Mouse (Mus musculus): ENCODE measurements around the gene Trim30a. TPM values are rescaled to one million over a fixed set of nuclear protein-coding genes. Genes with fewer than 3 reads are reported as not detected.

Gene Trim30a
- total RNA-seq (2023; ENCODE audit: inconsistent age), result 68.2 to 107 TPM (median 83.3 TPM) in 4 replicates

DNA sequence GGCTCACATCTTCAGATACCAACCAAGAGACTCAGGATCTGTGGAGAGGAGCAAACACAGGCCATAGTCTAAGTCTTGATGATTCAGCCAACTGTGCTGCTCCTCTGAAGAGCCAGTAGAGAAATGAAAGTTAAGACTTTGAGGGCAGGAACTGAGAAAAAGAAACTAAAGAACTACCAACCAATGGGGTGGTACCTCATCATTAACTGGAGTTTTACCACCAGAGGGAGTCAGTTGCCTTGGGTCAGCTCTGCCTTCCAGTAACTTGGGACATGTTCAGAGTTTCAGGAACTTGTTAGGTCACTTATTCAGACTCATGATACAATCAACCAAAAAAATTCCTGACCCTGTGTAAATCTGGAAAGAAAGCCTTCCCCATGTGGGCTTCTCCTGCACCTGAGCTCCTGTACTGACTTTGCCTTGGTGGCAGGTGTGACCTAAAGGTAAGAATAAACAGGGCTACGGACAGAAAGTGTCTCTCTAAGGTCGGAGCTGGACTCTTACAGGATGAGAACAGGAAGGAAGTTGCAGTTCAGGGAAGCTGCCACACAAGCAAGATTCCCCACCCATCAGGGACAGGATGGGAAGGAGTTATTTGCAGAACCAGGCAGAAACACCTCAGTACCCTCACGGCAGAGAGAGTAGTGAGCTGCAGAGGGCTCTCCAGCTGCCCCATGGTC lies at the start of gene Trim30a:
Gene Trim30a (minus strand): TSS at position 129 of the 680 bp plus-strand sequence.

DNA sequence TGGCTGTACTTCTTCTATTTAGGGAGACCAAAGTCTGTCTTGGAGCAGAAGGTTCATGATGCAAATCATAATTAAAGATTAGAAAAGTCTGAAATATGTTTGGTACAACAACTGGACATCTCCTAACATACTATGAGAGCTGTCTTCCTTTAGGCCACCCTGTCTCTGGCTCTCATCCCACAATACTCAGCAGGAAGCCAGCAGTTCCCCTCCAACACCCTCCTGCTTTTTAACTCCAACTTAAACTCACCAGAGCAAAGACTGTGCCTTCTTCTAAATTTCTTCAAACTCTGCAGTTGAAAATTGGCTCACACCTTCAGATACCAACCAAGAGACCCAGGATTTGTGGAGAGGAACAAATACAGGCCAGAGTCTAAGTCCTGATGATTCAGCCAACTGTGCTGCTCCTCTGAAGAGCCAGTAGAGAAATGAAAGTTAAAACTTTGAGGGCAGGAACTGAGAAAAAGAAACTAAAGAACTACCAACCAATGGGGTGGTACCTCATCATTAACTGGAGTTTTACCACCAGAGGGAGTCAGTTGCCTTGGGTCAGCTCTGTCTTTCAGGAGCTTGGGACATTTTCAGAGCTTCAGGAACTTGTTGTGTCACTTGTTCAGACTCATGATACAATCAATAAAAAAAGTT lies 42.5 kb upstream of the Trim30a start, which contains the start of gene Trim30d:
Gene Trim30d (minus strand): TSS at position 429 of the 645 bp plus-strand sequence.

GRCm38 (mm10) chr7:104400698-104401097 lies 64.3 kb downstream of the Trim30a start, which contains the start of gene Trim30c:
Gene Trim30c, minus strand, starts transcription at chr7:104400837.

GRCm38 (mm10) chr7:104369736-104370414 lies 95.1 kb downstream of the Trim30a start, which contains the start of gene Trim30b:
Gene Trim30b, minus strand, starts transcription at chr7:104369884.

Other genes with a start within 250 kb of the Trim30a start
- 0.33 to 0.90 TPM (median 0.54 TPM) in 4 replicates for gene Trim6, start 246.4 kb downstream of the Trim30a start, total RNA-seq (2023; ENCODE audit: inconsistent age)
- 57.6 to 72.3 TPM (median 61.7 TPM) in 4 replicates for gene Trim34a, start 220.7 kb downstream of the Trim30a start, total RNA-seq (2023; ENCODE audit: inconsistent age)
- gene Trim5, start 177.1 kb downstream of the Trim30a start, total RNA-seq (2023; ENCODE audit: inconsistent age), result 23.9 to 32.0 TPM (median 28.3 TPM) in 4 replicates
- gene Trim12a, start 149.7 kb downstream of the Trim30a start, total RNA-seq (2023; ENCODE audit: inconsistent age), result 99.6 to 116 TPM (median 109 TPM) in 4 replicates
- gene Trim34b, start 135.7 kb downstream of the Trim30a start, total RNA-seq (2023; ENCODE audit: inconsistent age), result 1.8 to 3.7 TPM (median 3.2 TPM) in 4 replicates
- gene Trim12c, start 111.8 kb downstream of the Trim30a start, total RNA-seq (2023; ENCODE audit: inconsistent age), result 49.4 to 56.2 TPM (median 54.7 TPM) in 4 replicates
- gene Trim30b, start 95.3 kb downstream of the Trim30a start, total RNA-seq (2023; ENCODE audit: inconsistent age), result 24.9 to 30.6 TPM (median 28.9 TPM) in 4 replicates
- gene Trim30c, start 64.4 kb downstream of the Trim30a start, total RNA-seq (2023; ENCODE audit: inconsistent age), result 5.9 to 8.7 TPM (median 6.9 TPM) in 4 replicates
- gene Trim30d, start 42.7 kb upstream of the Trim30a start, total RNA-seq (2023; ENCODE audit: inconsistent age), result 18.8 to 29.2 TPM (median 19.9 TPM) in 4 replicates
- not detected in 4 replicates for gene Olfr651, start 84.9 kb upstream of the Trim30a start, total RNA-seq (2023; ENCODE audit: inconsistent age)
- gene Olfr652, start 95.7 kb upstream of the Trim30a start, total RNA-seq (2023; ENCODE audit: inconsistent age), result not detected in 4 replicates
- not detected in 4 replicates for gene Olfr653, start 112.1 kb upstream of the Trim30a start, total RNA-seq (2023; ENCODE audit: inconsistent age)
- not detected in 4 replicates for gene Olfr654, start 121.8 kb upstream of the Trim30a start, total RNA-seq (2023; ENCODE audit: inconsistent age)
- gene Olfr655, start 136.6 kb upstream of the Trim30a start, total RNA-seq (2023; ENCODE audit: inconsistent age), result 0.39 to 0.64 TPM in 2 of 4 replicates, not detected in the others
- gene Olfr656, start 148.8 kb upstream of the Trim30a start, total RNA-seq (2023; ENCODE audit: inconsistent age), result not detected in 4 replicates
- not detected in 4 replicates for gene Olfr657, start 159.6 kb upstream of the Trim30a start, total RNA-seq (2023; ENCODE audit: inconsistent age)
- not detected in 4 replicates for gene Olfr658, start 182.1 kb upstream of the Trim30a start, total RNA-seq (2023; ENCODE audit: inconsistent age)
- gene Olfr659, start 201.6 kb upstream of the Trim30a start, total RNA-seq (2023; ENCODE audit: inconsistent age), result not detected in 4 replicates
- not detected in 4 replicates for gene Olfr661, start 221.3 kb upstream of the Trim30a start, total RNA-seq (2023; ENCODE audit: inconsistent age)